Mouse (Mus musculus) retina, postnatal 7 days (tissue): ENCODE results near the gene Clec2e.
"Not testable (repeated sequence)": the region's sequence is repeated elsewhere in the genome, so short reads cannot be mapped to it uniquely, and the experiment has no call there.

Experiments used
- DNase-seq: peaks from one replicate; pipeline ENCODE4 v3.0.0-alpha.2; 2012; ENCODE audit warnings: low read depth, low spot score

Gene Clec2e

GRCm38 (mm10) chr6:129100794-129101193 is at the start of gene Clec2e:
Gene Clec2e (minus strand): TSS chr6:129100913.
- DNase-seq: not testable (repeated sequence)

GRCm38 (mm10) chr6:129146812-129147211 is 46.1 kb upstream of the Clec2e start:
- DNase-seq: no peak

GRCm38 (mm10) chr6:129132604-129133341 is 32.1 kb upstream of the Clec2e start:
- DNase-seq: no peak

- DNase-seq: no peak
These were observed 26.1 kb upstream of the Clec2e start for GRCm38 (mm10) chr6:129126861-129127260.

GRCm38 (mm10) chr6:129124531-129124930 is 23.8 kb upstream of the Clec2e start:
- not testable (repeated sequence) for DNase-seq

- DNase-seq: no peak
These were observed 15.5 kb upstream of the Clec2e start for GRCm38 (mm10) chr6:129116223-129116622.

- not testable (repeated sequence) for DNase-seq
These were observed 13.5 kb upstream of the Clec2e start for GRCm38 (mm10) chr6:129114237-129114636.

- no peak for DNase-seq
These were observed 13.1 kb upstream of the Clec2e start for GRCm38 (mm10) chr6:129113769-129114168.

GRCm38 (mm10) chr6:129113030-129113673 is 12.4 kb upstream of the Clec2e start:
- DNase-seq: no peak

- no peak for DNase-seq
These were observed 11.8 kb upstream of the Clec2e start for GRCm38 (mm10) chr6:129112526-129112925.

- DNase-seq: no peak
These were observed 7.2 kb upstream of the Clec2e start for GRCm38 (mm10) chr6:129107916-129108315.

- DNase-seq: no peak
These were observed 2.3 kb upstream of the Clec2e start for GRCm38 (mm10) chr6:129102858-129103555.

GRCm38 (mm10) chr6:129101604-129102003 is 891 bp upstream of the Clec2e start:
- no peak for DNase-seq

GRCm38 (mm10) chr6:129097929-129098328 is 2.8 kb downstream of the Clec2e start:
- no peak for DNase-seq

GRCm38 (mm10) chr6:129095166-129095565 is 5.5 kb downstream of the Clec2e start:
- no peak for DNase-seq

- not testable (repeated sequence) for DNase-seq
These were observed 12.1 kb downstream of the Clec2e start for GRCm38 (mm10) chr6:129088596-129088995.

- DNase-seq: no peak
These were observed 12.6 kb downstream of the Clec2e start for GRCm38 (mm10) chr6:129088161-129088560.

GRCm38 (mm10) chr6:129086031-129086430 is 14.7 kb downstream of the Clec2e start:
- not testable (repeated sequence) for DNase-seq

- DNase-seq: no peak
These were observed 15.6 kb downstream of the Clec2e start for GRCm38 (mm10) chr6:129085098-129085497.

GRCm38 (mm10) chr6:129066986-129067385 is 33.7 kb downstream of the Clec2e start:
- peak; percentile 29 for DNase-seq

GRCm38 (mm10) chr6:129066530-129066929 is 34.2 kb downstream of the Clec2e start:
- DNase-seq: no peak

- DNase-seq: no peak
These were observed 34.9 kb downstream of the Clec2e start for GRCm38 (mm10) chr6:129065857-129066256.
